Mouse (Mus musculus): ENCODE data around the gene Gtf2ird1. TPM values are rescaled to one million over a fixed set of nuclear protein-coding genes. Genes with fewer than 3 reads are reported as not detected.
"Not testable (repeated sequence)": the region's sequence is repeated elsewhere in the genome, so short reads cannot be mapped to it uniquely, and the experiment has no call there.

Gtf2ird1 gene
- polyA plus RNA-seq, 1 experiment from 2014 or later, result 64.9 TPM

- H3K4me1 ChIP-seq, result peaks cover 22% of the 10 kb centered on the region
- H3K4me2 ChIP-seq, result no peak overlapping the region
- no peak overlapping the region for H3K27ac ChIP-seq (replicated peaks)
- H3K9me3 ChIP-seq (replicated peaks), result no peaks in the 10 kb centered on the region
- 94% methylated on average over 3 of the region's 3 CpGs for WGBS
- no peaks in the 10 kb centered on the region for H3K27me3 ChIP-seq (replicated peaks)
- no peak overlapping the region for H3K9ac ChIP-seq (replicated peaks)
- no peaks in the 10 kb centered on the region for H3K36me3 ChIP-seq
- no peak overlapping the region for H3K4me3 ChIP-seq (replicated peaks)
- ATAC-seq (ENCODE audit: low FRiP score), result no peak
Measured at GRCm38 (mm10) chr5:134458416-134458815, 1.9 kb upstream of the Gtf2ird1 start.

- Histone ChIP-seq H3K36me3 (no peaks in the 10 kb centered on the region), H3K9ac (replicated peaks) (no peak overlapping the region), H3K4me3 (replicated peaks) (peak overlapping the region; percentile 82), H3K4me2 (no peak overlapping the region), H3K27ac (replicated peaks) (no peak overlapping the region), H3K9me3 (replicated peaks) (no peaks in the 10 kb centered on the region), H3K4me1 (peaks cover 27% of the 10 kb centered on the region), H3K27me3 (replicated peaks) (no peaks in the 10 kb centered on the region)
- 95% methylated on average over 2 of the region's 2 CpGs for WGBS
- ATAC-seq (ENCODE audit: low FRiP score), result no peak
Measured at GRCm38 (mm10) chr5:134457371-134457770, 855 bp upstream of the Gtf2ird1 start.

GRCm38 (mm10) chr5:134455914-134456423, 547 bp downstream of the Gtf2ird1 start:
- H3K4me2 ChIP-seq, result peak overlapping the region; percentile 91
- no peaks in the 10 kb centered on the region for H3K27me3 ChIP-seq (replicated peaks)
- H3K4me1 ChIP-seq, result peaks cover 27% of the 10 kb centered on the region
- peak overlapping the region; percentile 86 for H3K27ac ChIP-seq (replicated peaks)
- peak overlapping the region; percentile 82 for H3K4me3 ChIP-seq (replicated peaks)
- no peaks in the 10 kb centered on the region for H3K9me3 ChIP-seq (replicated peaks)
- peak; percentile 81 for ATAC-seq (ENCODE audit: low FRiP score)
- H3K36me3 ChIP-seq, result peaks cover 6% of the 10 kb centered on the region; the same call in 1 of the 2 replicates
- 0% methylated on average over 13 of the region's 17 CpGs for WGBS
- H3K9ac ChIP-seq (replicated peaks), result peak overlapping the region; percentile 82

GRCm38 (mm10) chr5:134455186-134455895, 1.2 kb downstream of the Gtf2ird1 start:
- Histone ChIP-seq H3K9ac (replicated peaks) (peak overlapping the region; percentile 82), H3K27me3 (replicated peaks) (no peaks in the 10 kb centered on the region), H3K36me3 (peaks cover 6% of the 10 kb centered on the region; the same call in 1 of the 2 replicates), H3K9me3 (replicated peaks) (no peaks in the 10 kb centered on the region), H3K4me1 (peaks cover 27% of the 10 kb centered on the region), H3K4me3 (replicated peaks) (peak overlapping the region; percentile 82), H3K4me2 (peak overlapping the region; percentile 91), H3K27ac (replicated peaks) (peak overlapping the region; percentile 86)
- 1% methylated on average over 21 of the region's 21 CpGs for WGBS
- ATAC-seq (ENCODE audit: low FRiP score), result peak; percentile 63

- H3K36me3 ChIP-seq, result peaks cover 6% of the 10 kb centered on the region; the same call in 1 of the 2 replicates
- H3K4me2 ChIP-seq, result peak overlapping the region; percentile 91
- H3K27ac ChIP-seq (replicated peaks), result peak overlapping the region; percentile 86
- WGBS, result 18% methylated on average over 9 of the region's 9 CpGs
- H3K9me3 ChIP-seq (replicated peaks), result no peaks in the 10 kb centered on the region
- H3K4me1 ChIP-seq, result peaks cover 27% of the 10 kb centered on the region
- no peaks in the 10 kb centered on the region for H3K27me3 ChIP-seq (replicated peaks)
- H3K9ac ChIP-seq (replicated peaks), result peak overlapping the region; percentile 82; the same call in 1 of the 2 replicates
- H3K4me3 ChIP-seq (replicated peaks), result peak overlapping the region; percentile 82
- no peak for ATAC-seq (ENCODE audit: low FRiP score)
Measured at GRCm38 (mm10) chr5:134454421-134454820, 2.1 kb downstream of the Gtf2ird1 start.

- Histone ChIP-seq H3K27me3 (replicated peaks) (no peaks in the 10 kb centered on the region), H3K9me3 (replicated peaks) (no peaks in the 10 kb centered on the region), H3K27ac (replicated peaks) (no peak overlapping the region), H3K9ac (replicated peaks) (no peak overlapping the region), H3K4me2 (peak overlapping the region; percentile 91), H3K36me3 (peaks cover 6% of the 10 kb centered on the region; the same call in 1 of the 2 replicates), H3K4me3 (replicated peaks) (no peak overlapping the region), H3K4me1 (peaks cover 27% of the 10 kb centered on the region)
- 9% methylated on average over 1 of the region's 1 CpGs for WGBS
- ATAC-seq (ENCODE audit: low FRiP score), result no peak
Measured at GRCm38 (mm10) chr5:134453577-134453976, 2.9 kb downstream of the Gtf2ird1 start.

- Histone ChIP-seq H3K4me1 (peaks cover 11% of the 10 kb centered on the region), H3K36me3 (peaks cover 11% of the 10 kb centered on the region)
- H3K9me3 ChIP-seq (replicated peaks); ATAC-seq (ENCODE audit: low FRiP score); H3K9ac ChIP-seq (replicated peaks); H3K4me3 ChIP-seq (replicated peaks); H3K4me2 ChIP-seq; H3K27ac ChIP-seq (replicated peaks); H3K27me3 ChIP-seq (replicated peaks): not testable (repeated sequence)
- WGBS, result over 99% methylated on average over 4 of the region's 4 CpGs
Measured at GRCm38 (mm10) chr5:134446755-134447154, 9.8 kb downstream of the Gtf2ird1 start.

GRCm38 (mm10) chr5:134445895-134446294, 10.6 kb downstream of the Gtf2ird1 start:
- no peaks in the 10 kb centered on the region for H3K9me3 ChIP-seq (replicated peaks)
- H3K27ac ChIP-seq (replicated peaks), result no peak overlapping the region; the same call in 1 of the 2 replicates
- peaks cover 17% of the 10 kb centered on the region for H3K4me1 ChIP-seq
- ATAC-seq (ENCODE audit: low FRiP score), result no peak
- H3K4me3 ChIP-seq (replicated peaks), result no peak overlapping the region
- no peaks in the 10 kb centered on the region for H3K27me3 ChIP-seq (replicated peaks)
- no peak overlapping the region for H3K9ac ChIP-seq (replicated peaks)
- H3K36me3 ChIP-seq, result peaks cover 10% of the 10 kb centered on the region; the same call in 1 of the 2 replicates
- no peak overlapping the region for H3K4me2 ChIP-seq
- WGBS, result 57% methylated on average over 10 of the region's 10 CpGs

- Histone ChIP-seq H3K9ac (replicated peaks) (no peak overlapping the region), H3K4me2 (no peak overlapping the region), H3K4me3 (replicated peaks) (no peak overlapping the region), H3K27ac (replicated peaks) (no peak overlapping the region), H3K27me3 (replicated peaks) (no peaks in the 10 kb centered on the region), H3K9me3 (replicated peaks) (no peaks in the 10 kb centered on the region), H3K36me3 (peaks cover 10% of the 10 kb centered on the region; the same call in 1 of the 2 replicates), H3K4me1 (peaks cover 23% of the 10 kb centered on the region)
- WGBS, result 59% methylated on average over 10 of the region's 10 CpGs
- ATAC-seq (ENCODE audit: low FRiP score), result no peak
Measured at GRCm38 (mm10) chr5:134445208-134445831, 11.2 kb downstream of the Gtf2ird1 start.

- no peaks in the 10 kb centered on the region for H3K27me3 ChIP-seq (replicated peaks)
- WGBS, result 94% methylated on average over 7 of the region's 7 CpGs
- no peaks in the 10 kb centered on the region for H3K9me3 ChIP-seq (replicated peaks)
- H3K4me3 ChIP-seq (replicated peaks), result no peak overlapping the region
- peaks cover 10% of the 10 kb centered on the region; the same call in 1 of the 2 replicates for H3K36me3 ChIP-seq
- H3K27ac ChIP-seq (replicated peaks), result no peak overlapping the region
- ATAC-seq (ENCODE audit: low FRiP score), result no peak
- H3K9ac ChIP-seq (replicated peaks), result no peak overlapping the region
- H3K4me1 ChIP-seq, result peaks cover 27% of the 10 kb centered on the region
- H3K4me2 ChIP-seq, result no peak overlapping the region
Measured at GRCm38 (mm10) chr5:134444473-134444872, 12.0 kb downstream of the Gtf2ird1 start.

- peaks cover 10% of the 10 kb centered on the region; the same call in 1 of the 2 replicates for H3K36me3 ChIP-seq
Measured at GRCm38 (mm10) chr5:134442066-134442465, 14.4 kb downstream of the Gtf2ird1 start.

More at GRCm38 (mm10) chr5:134442066-134442465, 14.4 kb downstream of the Gtf2ird1 start:
- Histone ChIP-seq H3K9me3 (replicated peaks) (no peaks in the 10 kb centered on the region), H3K4me3 (replicated peaks) (no peak overlapping the region), H3K27me3 (replicated peaks) (no peaks in the 10 kb centered on the region), H3K9ac (replicated peaks) (no peak overlapping the region), H3K4me2 (no peak overlapping the region), H3K27ac (replicated peaks) (no peak overlapping the region), H3K4me1 (peaks cover 43% of the 10 kb centered on the region)
- ATAC-seq (ENCODE audit: low FRiP score), result no peak
- WGBS, result 82% methylated on average over 3 of the region's 3 CpGs
